Mouse (Mus musculus) ES-Bruce4 (cell line): ENCODE data around the gene Vmn1r199. TPM values are rescaled to one million over a fixed set of nuclear protein-coding genes. Genes with fewer than 3 reads are reported as not detected.

Experiments
- H3K27ac ChIP-seq: 2 replicates; pipeline ENCODE4 v1.5.1; 2012; ENCODE audit warnings: low read length, inconsistent platforms; ENCODE audit not compliant: insufficient read depth
- H3K27me3 ChIP-seq: 2 replicates; pipeline ENCODE4 v1.6.1; 2012; ENCODE audit warnings: mild to moderate bottlenecking, low read length, inconsistent platforms; ENCODE audit not compliant: control insufficient read depth, poor library complexity, insufficient read depth, severe bottlenecking
- H3K36me3 ChIP-seq: 2 replicates; pipeline ENCODE4 v1.6.1; 2012; ENCODE audit warnings: inconsistent platforms, mild to moderate bottlenecking, low read length, moderate library complexity; ENCODE audit not compliant: control insufficient read depth, poor library complexity, insufficient read depth, severe bottlenecking
- H3K4me1 ChIP-seq: one replicate; pipeline ENCODE4 v1.8.1; 2011; ENCODE audit warnings: low read length; ENCODE audit not compliant: control insufficient read depth, insufficient read depth
- H3K4me3 ChIP-seq: 2 replicates; pipeline ENCODE4 v1.5.1; 2011; ENCODE audit warnings: low read depth, mild to moderate bottlenecking, low read length
- H3K9ac ChIP-seq: 2 replicates; pipeline ENCODE4 v1.6.1; 2012; ENCODE audit warnings: low read depth, mild to moderate bottlenecking, inconsistent platforms; ENCODE audit not compliant: poor library complexity, severe bottlenecking
- H3K9me3 ChIP-seq: replicated peaks from 2 replicates; pipeline ENCODE4 v1.6.1; 2012; ENCODE audit warnings: mild to moderate bottlenecking, low read length, inconsistent platforms; ENCODE audit not compliant: control insufficient read depth, poor library complexity, insufficient read depth, severe bottlenecking
- CTCF ChIP-seq: IDR thresholded peaks from one replicate; pipeline ENCODE4 v1.8.1; 2011; ENCODE audit warnings: low read depth, low read length
- EP300 ChIP-seq: IDR thresholded peaks from 2 replicates; pipeline ENCODE4 v1.6.1; 2011; ENCODE audit warnings: low read depth, low read length; ENCODE audit not compliant: insufficient read depth
- POLR2A ChIP-seq: IDR thresholded peaks from one replicate; pipeline ENCODE4 v1.8.1; 2011; ENCODE audit warnings: low read length; ENCODE audit not compliant: insufficient read depth
- polyA plus RNA-seq: library from polyadenylated mRNA; stranded (reverse); fragments of >200 nt; gene quantifications from 2 replicates; pipeline ENCODE4 v1.2.4, GENCODE M21; 2011; ENCODE audit warnings: low read depth; ENCODE audit not compliant: missing spikeins, insufficient read depth, insufficient read length

Vmn1r199 gene
- polyA plus RNA-seq, 1 experiment = not detected

DNA sequence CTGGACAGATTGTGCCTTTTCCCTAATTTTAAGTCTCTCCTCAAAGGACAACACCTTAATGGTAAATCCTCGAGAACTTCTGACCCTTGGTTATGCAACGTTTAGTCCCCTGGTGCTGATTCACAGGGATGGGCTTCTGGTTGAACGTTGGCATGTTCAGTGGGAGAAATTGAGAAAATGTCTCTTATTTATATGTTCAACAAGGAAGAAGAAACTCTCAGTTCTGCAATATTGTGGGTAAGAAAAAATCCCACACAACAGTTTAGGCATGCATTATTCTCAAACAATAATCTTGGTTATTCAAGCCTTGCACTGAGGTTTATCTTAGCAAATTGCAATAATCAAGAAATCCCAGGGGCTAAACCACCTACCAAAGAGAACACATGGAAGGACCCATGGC is 3.8 kb downstream of the Vmn1r199 start:
- H3K27me3 ChIP-seq = no peaks in the 10 kb centered on the region; the same call in 1 of the 2 replicates
- H3K9ac ChIP-seq = no peak overlapping the region
- H3K27ac ChIP-seq = no peak overlapping the region
- H3K4me1 ChIP-seq = no peaks in the 10 kb centered on the region
- H3K36me3 ChIP-seq = no peaks in the 10 kb centered on the region
- no peaks in the 10 kb centered on the region for H3K9me3 ChIP-seq
- no peak overlapping the region for H3K4me3 ChIP-seq
- TF ChIP-seq CTCF (no peak), POLR2A (no peak), EP300 (no peak)

DNA sequence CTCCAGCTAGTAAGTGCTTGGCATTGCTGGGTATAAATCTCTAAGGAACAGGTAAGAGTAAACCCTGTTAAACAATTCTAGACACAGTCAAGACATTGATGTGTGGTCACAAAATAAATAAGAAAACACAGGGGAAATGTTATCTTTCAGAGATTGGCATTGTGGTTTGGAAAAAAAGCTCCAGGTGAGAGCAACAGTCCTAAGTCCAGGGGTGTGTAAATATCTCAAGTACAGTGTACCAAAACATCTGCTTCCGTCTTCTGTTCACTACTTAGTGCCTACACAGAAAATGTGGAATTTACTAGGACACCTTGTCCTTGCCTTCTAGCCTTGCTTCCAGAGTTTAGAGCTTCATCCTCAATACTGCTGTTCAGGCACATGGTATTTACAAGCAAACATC is 7.4 kb downstream of the Vmn1r199 start:
- H3K27ac ChIP-seq = no peak overlapping the region
- H3K36me3 ChIP-seq = no peaks in the 10 kb centered on the region
- H3K4me3 ChIP-seq = no peak overlapping the region
- no peaks in the 10 kb centered on the region for H3K9me3 ChIP-seq
- H3K9ac ChIP-seq = no peak overlapping the region
- H3K4me1 ChIP-seq = no peaks in the 10 kb centered on the region
- no peaks in the 10 kb centered on the region; the same call in 1 of the 2 replicates for H3K27me3 ChIP-seq
- TF ChIP-seq EP300 (no peak), POLR2A (no peak), CTCF (no peak)

DNA sequence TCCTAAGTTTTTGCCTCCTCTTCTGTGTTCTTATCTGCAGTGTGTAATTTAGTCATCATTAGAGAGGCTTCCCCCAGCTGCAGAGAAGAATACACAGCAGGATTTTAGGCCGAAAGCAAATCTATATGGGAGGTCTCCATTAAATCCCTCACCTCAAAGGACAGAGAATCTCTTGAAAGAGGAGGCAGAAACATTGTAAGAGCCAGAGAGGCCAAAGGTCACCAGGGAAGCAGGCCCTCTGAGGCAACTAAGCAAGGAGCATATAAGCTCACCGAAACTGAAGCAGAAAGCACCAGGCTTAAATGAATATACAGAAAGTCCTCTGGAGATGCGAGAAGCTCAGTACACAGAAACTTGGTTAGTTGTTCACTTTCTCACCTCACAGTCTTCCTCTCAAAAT is 10.5 kb downstream of the Vmn1r199 start, which contains the start of gene Vmn1r200:
Gene Vmn1r200, plus strand, starts transcription at position 301 of the 400 bp plus-strand sequence.
- Histone ChIP-seq H3K9ac (no peak within 1 kb of the TSS), H3K36me3 (no peaks in the 10 kb centered on the region), H3K27me3 (no peaks in the 10 kb centered on the region; the same call in 1 of the 2 replicates), H3K4me1 (no peaks in the 10 kb centered on the region), H3K9me3 (no peaks in the 10 kb centered on the region), H3K27ac (no peak within 1 kb of the TSS), H3K4me3 (no peak within 1 kb of the TSS)
- TF ChIP-seq CTCF = no peak
- no peak for TF ChIP-seq POLR2A
- no peak for TF ChIP-seq EP300

DNA sequence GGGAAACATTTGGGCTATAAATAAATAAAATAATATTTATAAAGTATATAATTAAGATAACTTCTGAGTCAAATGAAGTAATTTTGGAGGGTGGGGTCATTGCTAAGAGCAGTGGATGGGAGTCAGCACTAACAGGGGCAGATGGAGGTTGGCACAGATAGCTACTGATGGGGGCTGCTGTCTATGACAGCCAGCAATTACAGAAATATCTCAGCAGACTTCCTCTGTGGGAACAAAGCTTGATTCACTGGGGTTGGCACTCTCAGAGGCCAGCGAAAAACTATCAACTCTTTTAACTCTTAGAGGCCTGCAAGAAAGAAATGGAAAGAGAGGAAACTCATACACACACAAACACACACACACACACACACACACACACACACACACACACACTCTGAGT is 23.4 kb downstream of the Vmn1r199 start:
- TF ChIP-seq CTCF (no peak), POLR2A (no peak), EP300 (no peak)
- no peak overlapping the region for H3K27ac ChIP-seq
- H3K27me3 ChIP-seq = no peaks in the 10 kb centered on the region

More for the DNA sequence above, 23.4 kb downstream of the Vmn1r199 start:
- Histone ChIP-seq H3K4me1 (no peaks in the 10 kb centered on the region), H3K9ac (no peak overlapping the region), H3K36me3 (no peaks in the 10 kb centered on the region), H3K4me3 (no peak overlapping the region), H3K9me3 (peaks cover 16% of the 10 kb centered on the region)

Other genes starting within 250 kb of the Vmn1r199 start
- gene Vmn1r191, start 195.8 kb upstream of the Vmn1r199 start, polyA plus RNA-seq = not detected in 2 replicates
- not detected in 2 replicates for gene Vmn1r192, start 188.7 kb upstream of the Vmn1r199 start, polyA plus RNA-seq
- not detected in 2 replicates for gene Vmn1r193, start 156.7 kb upstream of the Vmn1r199 start, polyA plus RNA-seq
- gene Vmn1r194, start 135.6 kb upstream of the Vmn1r199 start, polyA plus RNA-seq = not detected in 2 replicates
- not detected in 2 replicates for gene Vmn1r195, start 109.3 kb upstream of the Vmn1r199 start, polyA plus RNA-seq
- gene Vmn1r196, start 89.9 kb upstream of the Vmn1r199 start, polyA plus RNA-seq = not detected in 2 replicates
- gene Vmn1r197, start 55.2 kb upstream of the Vmn1r199 start, polyA plus RNA-seq = 0.12 TPM in 1 of 2 replicates, not detected in the other
- gene Vmn1r198, start 29.5 kb upstream of the Vmn1r199 start, polyA plus RNA-seq = not detected in 2 replicates
- gene Vmn1r200, start 10.6 kb downstream of the Vmn1r199 start, polyA plus RNA-seq = not detected in 2 replicates
- 0.12 TPM in 1 of 2 replicates, not detected in the other for gene Vmn1r201, start 92.1 kb downstream of the Vmn1r199 start, polyA plus RNA-seq
- gene Vmn1r202, start 125.6 kb downstream of the Vmn1r199 start, polyA plus RNA-seq = 0.17 TPM in 1 of 2 replicates, not detected in the other
- not detected in 2 replicates for gene Vmn1r203, start 138.3 kb downstream of the Vmn1r199 start, polyA plus RNA-seq
- not detected in 2 replicates for gene Vmn1r204, start 173.4 kb downstream of the Vmn1r199 start, polyA plus RNA-seq
- not detected in 2 replicates for gene Vmn1r205, start 213.2 kb downstream of the Vmn1r199 start, polyA plus RNA-seq
- not detected in 2 replicates for gene Vmn1r206, start 244.4 kb downstream of the Vmn1r199 start, polyA plus RNA-seq